Mouse (Mus musculus) embryonic facial prominence, embryonic 15.5 days (tissue): ENCODE data around the gene Ppfia2. TPM values are rescaled to one million over a fixed set of nuclear protein-coding genes. Genes with fewer than 3 reads are reported as not detected.
A peak's percentile ranks its signal among the peaks of the same experiment; 100 is the strongest.

Experiments used
- ATAC-seq: fragments of 200-750 bp; cut with Nextera tagmentation; 2 replicates; pipeline ENCODE4 v1.8.0; 2017; ENCODE audit warnings: low read depth, moderate TSS enrichment; ENCODE audit not compliant: insufficient number of reproducible peaks, low FRiP score, low TSS enrichment
- H3K27ac ChIP-seq: fragments of 300-500 bp; sonication (generic); replicated peaks from 2 replicates; pipeline ENCODE4 v1.5.1; 2015; ENCODE audit warnings: mild to moderate bottlenecking, inconsistent platforms
- H3K27me3 ChIP-seq: fragments of 300-500 bp; sonication (generic); 2 replicates; pipeline ENCODE4 v1.6.1; 2015; ENCODE audit warnings: inconsistent platforms
- H3K36me3 ChIP-seq: fragments of 300-500 bp; sonication (generic); 2 replicates; pipeline ENCODE4 v1.6.1; 2015; ENCODE audit warnings: mild to moderate bottlenecking, inconsistent platforms
- H3K4me1 ChIP-seq: fragments of 300-500 bp; sonication (generic); 2 replicates; pipeline ENCODE4 v1.6.1; 2015; ENCODE audit warnings: inconsistent platforms
- H3K4me2 ChIP-seq: fragments of 300-500 bp; sonication (generic); replicated peaks from 2 replicates; pipeline ENCODE4 v1.6.1; 2015; ENCODE audit warnings: mild to moderate bottlenecking, inconsistent platforms
- H3K4me3 ChIP-seq: fragments of 300-500 bp; sonication (generic); replicated peaks from 2 replicates; pipeline ENCODE4 v1.5.1; 2015; ENCODE audit warnings: mild to moderate bottlenecking, inconsistent platforms
- H3K9ac ChIP-seq: fragments of 300-500 bp; sonication (generic); 2 replicates; pipeline ENCODE4 v1.6.1; 2015; ENCODE audit warnings: inconsistent platforms
- H3K9me3 ChIP-seq: fragments of 300-500 bp; sonication (generic); replicated peaks from 2 replicates; pipeline ENCODE4 v1.6.1; 2016; ENCODE audit warnings: inconsistent platforms
- WGBS: fragments of 180-500 bp; shearing (Covaris S2); methylation state at CpG from one replicate; pipeline ENCODE4 v1.1.7; 2015; 5-methylcytosine and 5-hydroxymethylcytosine counted together
- polyA plus RNA-seq: library from polyadenylated mRNA; unstranded; fragments of >200 nt; fragmentation: Nextera tagmentation; extraction: Ambion mirVana; gene quantifications from 2 replicates; pipeline ENCODE4 v1.2.1, GENCODE M21; 2015

Ppfia2 gene
- polyA plus RNA-seq, 1 experiment from 2014 or later = 1.4 TPM

GRCm38 (mm10) chr10:106924334-106924733 lies 454.2 kb downstream of the Ppfia2 start:
- no peaks in the 10 kb centered on the region for H3K9me3 ChIP-seq
- 81% methylated on average over 5 of the region's 5 CpGs for WGBS
- no peaks in the 10 kb centered on the region for H3K4me1 ChIP-seq
- no peaks in the 10 kb centered on the region for H3K36me3 ChIP-seq
- no peaks in the 10 kb centered on the region for H3K27me3 ChIP-seq
- H3K4me2 ChIP-seq = no peak overlapping the region
- no peak overlapping the region for H3K27ac ChIP-seq
- ATAC-seq = no peak
- no peak overlapping the region for H3K9ac ChIP-seq
- H3K4me3 ChIP-seq = no peak overlapping the region

GRCm38 (mm10) chr10:106924798-106925197 lies 454.7 kb downstream of the Ppfia2 start:
- H3K27ac ChIP-seq = no peak overlapping the region
- no peaks in the 10 kb centered on the region for H3K27me3 ChIP-seq
- H3K9me3 ChIP-seq = no peaks in the 10 kb centered on the region
- no peaks in the 10 kb centered on the region for H3K36me3 ChIP-seq
- no peaks in the 10 kb centered on the region for H3K4me1 ChIP-seq
- ATAC-seq = no peak
- 80% methylated on average over 3 of the region's 3 CpGs for WGBS
- no peak overlapping the region for H3K9ac ChIP-seq
- no peak overlapping the region for H3K4me3 ChIP-seq
- no peak overlapping the region for H3K4me2 ChIP-seq

- Histone ChIP-seq H3K36me3 (no peaks in the 10 kb centered on the region), H3K4me3 (no peak overlapping the region), H3K9ac (no peak overlapping the region), H3K4me2 (no peak overlapping the region), H3K9me3 (no peaks in the 10 kb centered on the region), H3K4me1 (no peaks in the 10 kb centered on the region), H3K27ac (no peak overlapping the region), H3K27me3 (no peaks in the 10 kb centered on the region)
- no peak for ATAC-seq
- WGBS = 65% methylated on average over 9 of the region's 9 CpGs
These were observed 458.6 kb downstream of the Ppfia2 start for GRCm38 (mm10) chr10:106928576-106929332.

- H3K9me3 ChIP-seq = no peaks in the 10 kb centered on the region
- no peak overlapping the region for H3K27ac ChIP-seq
- no peaks in the 10 kb centered on the region for H3K36me3 ChIP-seq
- no peak overlapping the region for H3K9ac ChIP-seq
- H3K4me1 ChIP-seq = no peaks in the 10 kb centered on the region
- ATAC-seq = no peak
- peak overlapping the region; percentile 36 for H3K4me3 ChIP-seq
- H3K4me2 ChIP-seq = peak overlapping the region; percentile 53
- no peaks in the 10 kb centered on the region for H3K27me3 ChIP-seq
- WGBS = 29% methylated on average over 13 of the region's 13 CpGs
These were observed 462.5 kb downstream of the Ppfia2 start for GRCm38 (mm10) chr10:106932571-106933073.

- H3K4me3 ChIP-seq = no peak overlapping the region
- 57% methylated on average over 7 of the region's 7 CpGs for WGBS
- no peaks in the 10 kb centered on the region for H3K9me3 ChIP-seq
- no peaks in the 10 kb centered on the region for H3K27me3 ChIP-seq
- no peak for ATAC-seq
- H3K9ac ChIP-seq = no peak overlapping the region
- no peaks in the 10 kb centered on the region for H3K36me3 ChIP-seq
- no peak overlapping the region for H3K4me2 ChIP-seq
- H3K27ac ChIP-seq = no peak overlapping the region
- no peaks in the 10 kb centered on the region for H3K4me1 ChIP-seq
These were observed 466.9 kb downstream of the Ppfia2 start for GRCm38 (mm10) chr10:106936996-106937395.

- H3K4me2 ChIP-seq = no peak overlapping the region
- H3K9me3 ChIP-seq = no peaks in the 10 kb centered on the region
- 85% methylated on average over 3 of the region's 3 CpGs for WGBS
- no peaks in the 10 kb centered on the region for H3K36me3 ChIP-seq
- H3K27ac ChIP-seq = no peak overlapping the region
- no peaks in the 10 kb centered on the region for H3K4me1 ChIP-seq
- no peak overlapping the region for H3K4me3 ChIP-seq
- no peaks in the 10 kb centered on the region for H3K27me3 ChIP-seq
- H3K9ac ChIP-seq = no peak overlapping the region
- ATAC-seq = no peak
These were observed 468.7 kb downstream of the Ppfia2 start for GRCm38 (mm10) chr10:106938851-106939250.

GRCm38 (mm10) chr10:106939441-106939840 lies 469.3 kb downstream of the Ppfia2 start:
- no peaks in the 10 kb centered on the region for H3K36me3 ChIP-seq
- H3K4me1 ChIP-seq = no peaks in the 10 kb centered on the region
- no peak overlapping the region for H3K27ac ChIP-seq
- no peak overlapping the region for H3K4me3 ChIP-seq
- no peak overlapping the region for H3K9ac ChIP-seq
- H3K9me3 ChIP-seq = no peaks in the 10 kb centered on the region
- H3K27me3 ChIP-seq = no peaks in the 10 kb centered on the region
- ATAC-seq = no peak
- WGBS = 54% methylated on average over 1 of the region's 1 CpGs
- H3K4me2 ChIP-seq = no peak overlapping the region

DNA sequence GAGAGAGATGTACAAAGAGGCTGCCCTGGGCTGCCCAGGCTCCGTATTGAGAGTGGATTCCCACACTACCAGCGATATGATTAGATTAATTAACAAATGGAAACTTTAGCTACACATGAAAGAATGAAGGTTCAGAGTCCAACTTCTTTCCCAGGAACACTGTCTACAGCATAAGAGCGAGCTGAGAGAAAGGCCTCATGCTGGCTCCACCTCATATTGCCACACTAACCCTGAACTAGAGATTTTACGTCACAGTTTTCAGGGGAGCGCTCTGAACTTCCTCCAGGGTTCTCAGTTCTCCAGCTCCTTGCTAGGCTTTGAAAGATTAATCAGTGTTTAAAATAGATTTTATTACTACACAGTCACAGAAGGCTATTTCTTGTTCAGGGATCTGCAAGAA lies 471.2 kb downstream of the Ppfia2 start:
- Histone ChIP-seq H3K9me3 (no peaks in the 10 kb centered on the region), H3K27me3 (no peaks in the 10 kb centered on the region), H3K4me2 (no peak overlapping the region), H3K36me3 (no peaks in the 10 kb centered on the region), H3K9ac (no peak overlapping the region), H3K4me1 (no peaks in the 10 kb centered on the region), H3K27ac (no peak overlapping the region), H3K4me3 (no peak overlapping the region)
- ATAC-seq = no peak
- 73% methylated on average over 5 of the region's 5 CpGs for WGBS

- no peak for ATAC-seq
- H3K4me1 ChIP-seq = no peaks in the 10 kb centered on the region
- H3K9me3 ChIP-seq = no peaks in the 10 kb centered on the region
- no peak overlapping the region for H3K27ac ChIP-seq
- no peaks in the 10 kb centered on the region for H3K27me3 ChIP-seq
- no peak overlapping the region for H3K4me2 ChIP-seq
- no peaks in the 10 kb centered on the region for H3K36me3 ChIP-seq
- no peak overlapping the region for H3K4me3 ChIP-seq
- H3K9ac ChIP-seq = no peak overlapping the region
- 67% methylated on average over 3 of the region's 3 CpGs for WGBS
These were observed 488.9 kb downstream of the Ppfia2 start for GRCm38 (mm10) chr10:106959026-106959425.

GRCm38 (mm10) chr10:106975193-106976141 lies 505.3 kb downstream of the Ppfia2 start:
- Histone ChIP-seq H3K9ac (no peak overlapping the region), H3K4me3 (no peak overlapping the region), H3K4me1 (no peaks in the 10 kb centered on the region), H3K9me3 (no peaks in the 10 kb centered on the region), H3K4me2 (no peak overlapping the region), H3K27me3 (no peaks in the 10 kb centered on the region), H3K27ac (no peak overlapping the region), H3K36me3 (no peaks in the 10 kb centered on the region)
- 74% methylated on average over 13 of the region's 13 CpGs for WGBS
- no peak for ATAC-seq
